Mouse (Mus musculus) central nervous system, embryonic 14 days (tissue): ENCODE measurements around the gene Lrrn3. TPM values are rescaled to one million over a fixed set of nuclear protein-coding genes. Genes with fewer than 3 reads are reported as not detected.

Source experiments
- polyA plus RNA-seq: library from polyadenylated mRNA; depleted of rRNA; stranded (reverse); fragments of >200 nt; gene quantifications from 2 replicates; pipeline ENCODE4 v1.2.3, GENCODE M21; 2012; rRNA removed

Gene Lrrn3
- polyA plus RNA-seq, result 31.7 and 32.8 TPM in 2 replicates

GRCm38 (mm10) chr12:41486331-41486730, at the start of gene Lrrn3:
Lrrn3 (minus strand) TSS chr12:41486431.

